Mouse (Mus musculus): ENCODE data around the gene 1700012A03Rik.

The 1700012A03Rik gene

DNA sequence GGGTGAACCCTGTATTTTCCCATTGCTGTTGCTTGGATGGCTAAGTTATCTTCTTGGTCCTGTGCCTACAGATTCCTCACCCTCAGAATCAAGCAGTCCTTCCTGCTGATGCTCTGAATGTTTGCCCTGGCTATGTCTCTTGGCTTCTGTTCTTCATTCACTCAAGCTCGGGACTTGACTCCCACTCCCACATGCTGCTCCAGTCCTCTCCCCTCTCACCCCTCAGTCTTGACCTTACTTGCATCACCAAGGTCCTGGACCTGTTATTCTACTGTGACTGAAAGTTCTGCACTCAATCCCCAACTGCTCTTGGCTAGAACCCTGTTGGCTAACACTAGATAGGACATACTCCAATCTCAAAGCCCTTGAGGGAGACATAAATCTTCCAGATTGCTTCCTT is 22.1 kb downstream of the 1700012A03Rik start:
- peak in 1 of 2 experiments; percentile 8 for DNase-seq (ENCODE audit: inconsistent age in 2 of 2, low spot score in 1 of 2)

DNA sequence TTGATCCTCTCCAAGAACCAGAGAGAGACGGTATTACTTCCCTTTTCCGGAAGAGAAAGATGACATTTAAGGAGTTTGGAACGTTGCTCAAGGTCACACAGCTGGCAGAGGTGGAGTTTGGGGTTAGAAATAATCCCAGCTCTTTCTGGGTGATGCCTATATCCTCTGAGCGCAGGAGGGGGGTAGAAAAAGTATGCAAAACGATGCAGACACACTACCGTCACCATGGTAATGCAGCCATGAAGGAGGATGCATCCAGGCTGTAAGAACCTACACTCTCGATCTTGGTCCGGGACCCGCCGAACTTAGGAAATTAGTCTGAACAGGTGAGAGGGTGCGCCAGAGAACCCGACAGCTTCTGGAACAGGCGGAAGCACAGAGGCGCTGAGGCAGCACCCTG is 43.3 kb downstream of the 1700012A03Rik start:
- no peak for DNase-seq (ENCODE audit: inconsistent age in 2 of 2, low spot score in 1 of 2)

DNA sequence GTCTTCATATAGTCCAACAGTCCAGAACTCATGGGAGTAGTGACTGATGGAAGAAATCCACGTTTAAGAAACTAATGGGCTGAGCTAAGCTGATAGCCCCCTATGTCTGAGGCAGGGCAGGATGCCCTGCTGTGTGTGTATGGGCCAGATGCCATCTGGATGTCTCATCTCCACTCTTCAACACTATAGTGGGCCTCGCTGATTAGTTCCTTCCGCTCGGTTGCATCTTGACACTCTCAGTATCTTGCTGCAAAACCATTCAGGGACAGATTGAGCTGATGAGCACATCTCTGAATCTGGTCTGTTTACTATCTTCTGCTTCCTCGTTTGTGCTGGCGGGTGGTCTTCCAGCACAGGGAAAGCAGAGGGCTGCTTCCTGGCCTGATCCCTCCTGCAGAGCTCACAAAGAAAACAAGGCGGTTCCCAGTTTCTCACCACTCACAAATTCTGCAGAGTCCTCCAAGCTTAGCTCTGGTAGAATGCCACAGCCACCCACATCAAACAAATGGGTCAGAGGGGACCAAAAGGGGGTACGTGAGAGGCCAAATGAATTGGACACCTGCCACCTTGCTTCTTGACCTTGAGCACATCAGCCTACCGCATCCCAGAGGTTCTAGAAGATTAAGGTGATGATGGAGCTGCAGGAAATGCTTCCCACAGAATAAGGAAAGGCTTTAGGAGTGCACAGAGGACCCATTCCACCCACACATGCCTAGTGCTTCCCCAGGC is 55.7 kb downstream of the 1700012A03Rik start:
- no peak for DNase-seq (ENCODE audit: inconsistent age in 2 of 2, low spot score in 1 of 2)

Measured in adrenal gland, adult (tissue).